Mouse (Mus musculus) megakaryocyte-erythroid progenitor cell, adult 5-6 weeks (primary cell): ENCODE data around the gene Ccdc148. TPM values are rescaled to one million over a fixed set of nuclear protein-coding genes. Genes with fewer than 3 reads are reported as not detected.
A peak's percentile ranks its signal among the peaks of the same experiment; 100 is the strongest.

Experiments used
- ATAC-seq: replicated peaks from 2 replicates; pipeline ENCODE4 v1.8.0; 2016; ENCODE audit warnings: mild to moderate bottlenecking, inconsistent platforms; ENCODE audit not compliant: severe bottlenecking, poor library complexity, low FRiP score, low TSS enrichment
- total RNA-seq, 2 experiments: library from RNA; stranded (forward) in 1 of 2; stranded (reverse) in 1 of 2; fragments of 200-1000, 215-1000 nt in 1 of 2; fragments of >200 nt in 1 of 2; fragmentation: Nextera tagmentation in 1 of 2; gene quantifications; 2 replicates each; pipeline ENCODE4 v1.2.3; 2014 to 2017

Gene Ccdc148
- total RNA-seq (2014; fragmentation: Nextera tagmentation) (0.28 and 0.42 TPM in 2 replicates), total RNA-seq (2017) (not detected in 2 replicates)

- peak; percentile 99 for ATAC-seq
Measured at GRCm38 (mm10) chr2:59160605-59160963, at the start of gene Ccdc148, which contains the start of gene Pkp4. Gene Ccdc148 (minus strand): TSS chr2:59160683. Gene Pkp4 (plus strand): TSS chr2:59160850.

GRCm38 (mm10) chr2:59208276-59208675, 47.8 kb upstream of the Ccdc148 start:
- ATAC-seq, result no peak

GRCm38 (mm10) chr2:59207725-59208124, 47.2 kb upstream of the Ccdc148 start:
- ATAC-seq, result no peak

- ATAC-seq, result no peak
Measured at GRCm38 (mm10) chr2:59207240-59207639, 46.8 kb upstream of the Ccdc148 start.

GRCm38 (mm10) chr2:59206190-59206589, 45.7 kb upstream of the Ccdc148 start:
- ATAC-seq, result no peak

DNA sequence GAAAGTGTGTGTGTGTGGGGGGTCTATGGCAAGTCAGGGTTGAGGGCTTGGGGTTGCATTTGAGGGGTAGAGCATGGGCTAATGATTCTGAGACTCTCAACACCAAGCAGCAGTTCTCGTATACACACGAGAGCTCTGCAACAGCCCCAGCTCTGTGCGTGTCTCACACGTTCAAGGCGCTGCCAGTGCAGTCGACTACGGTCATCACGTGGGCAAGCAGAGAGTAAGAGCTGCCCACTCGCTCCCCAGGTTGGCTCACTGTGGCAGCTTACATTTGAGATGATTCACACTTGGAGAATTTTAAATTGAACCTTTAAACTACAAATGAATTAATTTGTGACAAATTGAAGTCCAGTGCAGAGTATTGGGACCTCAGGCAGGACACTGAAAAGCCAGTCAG, 44.6 kb upstream of the Ccdc148 start:
- ATAC-seq, result no peak

DNA sequence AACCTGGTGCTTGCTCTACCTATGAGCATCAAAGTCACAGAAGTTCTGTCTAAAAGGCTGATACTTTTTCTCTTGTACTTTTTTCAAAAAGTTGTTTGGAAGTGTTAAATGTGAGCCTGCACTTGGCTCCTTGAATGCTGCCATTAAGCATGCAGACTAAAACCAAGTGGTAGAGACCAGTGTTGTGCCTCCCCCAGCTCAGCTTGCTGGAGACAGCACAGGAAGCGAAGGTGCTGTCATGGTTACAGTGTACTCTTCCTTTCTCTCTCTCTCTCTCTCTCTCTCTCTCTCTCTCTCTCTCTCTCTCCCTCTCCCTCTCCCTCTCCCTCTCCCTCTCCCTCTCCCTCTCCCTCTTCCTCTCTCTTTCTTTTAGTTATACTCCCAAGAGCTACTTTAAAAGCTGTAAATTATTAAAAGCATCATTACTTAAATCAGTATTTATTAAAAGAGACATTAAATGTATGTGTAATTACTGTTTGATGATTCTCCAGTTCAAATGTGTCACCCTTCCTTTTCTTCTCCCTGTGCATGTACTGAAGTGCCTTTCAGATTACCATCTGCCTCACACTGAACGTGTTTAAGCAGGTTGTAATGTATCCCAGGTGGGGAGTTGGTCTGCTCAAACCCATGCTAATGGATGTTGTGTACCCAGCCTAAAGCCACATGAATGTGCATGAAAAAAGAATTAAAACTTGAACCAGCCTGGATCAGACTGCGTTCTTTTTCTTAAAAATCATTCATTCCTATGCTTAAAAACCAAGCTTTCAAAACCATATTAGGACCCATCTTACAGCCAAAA, 43.3 kb upstream of the Ccdc148 start:
- ATAC-seq, result no peak

- no peak for ATAC-seq
Measured at GRCm38 (mm10) chr2:59202930-59203329, 42.4 kb upstream of the Ccdc148 start.

DNA sequence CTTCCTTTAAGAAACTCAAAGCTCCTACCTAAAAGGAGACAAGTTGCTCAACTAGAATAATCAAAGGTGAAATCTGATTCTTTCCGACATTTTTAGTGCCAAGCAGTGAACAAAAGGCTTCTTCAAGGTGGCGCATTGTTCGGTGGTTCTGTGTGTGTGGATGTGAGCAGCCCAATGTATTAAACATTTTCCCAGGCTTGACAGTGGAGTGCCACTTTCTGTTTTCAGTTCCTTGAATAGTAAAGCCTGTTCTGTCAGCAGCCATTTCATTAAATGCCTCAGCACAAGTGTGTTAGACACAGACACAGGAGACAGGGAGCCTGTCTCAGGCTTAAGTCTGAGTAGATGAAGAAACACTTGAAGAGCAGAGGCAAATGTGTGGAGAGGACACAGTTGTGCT, 40.0 kb upstream of the Ccdc148 start:
- ATAC-seq, result no peak

- no peak for ATAC-seq
Measured at GRCm38 (mm10) chr2:59199476-59199976, 39.0 kb upstream of the Ccdc148 start.

DNA sequence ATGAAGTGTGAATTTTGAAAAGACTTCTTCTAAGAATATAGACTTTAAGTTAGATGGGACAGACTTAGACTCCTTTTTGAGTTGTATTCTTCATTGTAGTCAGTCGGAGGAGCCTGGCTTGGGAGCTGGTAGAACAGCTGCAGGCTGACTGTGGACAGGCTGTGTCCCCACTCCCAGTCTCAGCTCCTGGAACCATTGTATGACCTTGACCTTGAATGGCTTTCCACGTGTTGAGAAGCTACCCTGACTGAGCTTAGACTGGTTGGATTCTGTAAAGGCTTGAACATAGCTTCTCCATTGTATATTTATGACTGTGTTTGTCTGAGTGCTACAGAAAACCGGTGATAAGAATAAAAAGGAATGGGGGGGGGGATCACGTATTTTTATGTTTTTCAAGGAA, 36.7 kb upstream of the Ccdc148 start:
- ATAC-seq, result no peak

- no peak for ATAC-seq
Measured at GRCm38 (mm10) chr2:59193117-59193516, 32.6 kb upstream of the Ccdc148 start.

GRCm38 (mm10) chr2:59191466-59191865, 31.0 kb upstream of the Ccdc148 start:
- ATAC-seq, result no peak

DNA sequence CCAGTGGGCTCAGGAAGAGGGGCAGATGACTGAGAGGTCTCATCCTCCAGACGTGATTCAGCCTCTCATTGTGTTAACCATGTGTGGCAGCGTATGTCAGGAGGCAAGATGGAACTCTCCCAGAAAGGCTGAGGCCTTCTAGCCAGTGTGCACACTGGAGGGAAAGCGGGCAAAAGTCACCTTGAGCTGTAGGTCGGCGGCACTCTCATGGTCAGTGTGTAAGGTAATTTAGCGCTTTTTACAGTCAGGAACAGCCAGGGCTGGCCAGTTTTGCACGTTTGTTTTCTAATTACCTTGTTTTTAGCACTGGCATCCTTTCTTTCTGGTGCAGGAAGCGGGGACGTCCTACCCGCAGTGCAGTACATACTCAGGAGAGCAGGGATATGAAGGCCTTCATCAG, 29.7 kb upstream of the Ccdc148 start:
- no peak for ATAC-seq

- no peak for ATAC-seq
Measured at GRCm38 (mm10) chr2:59189661-59190185, 29.2 kb upstream of the Ccdc148 start.

- ATAC-seq, result no peak
Measured at GRCm38 (mm10) chr2:59188306-59188705, 27.8 kb upstream of the Ccdc148 start.

DNA sequence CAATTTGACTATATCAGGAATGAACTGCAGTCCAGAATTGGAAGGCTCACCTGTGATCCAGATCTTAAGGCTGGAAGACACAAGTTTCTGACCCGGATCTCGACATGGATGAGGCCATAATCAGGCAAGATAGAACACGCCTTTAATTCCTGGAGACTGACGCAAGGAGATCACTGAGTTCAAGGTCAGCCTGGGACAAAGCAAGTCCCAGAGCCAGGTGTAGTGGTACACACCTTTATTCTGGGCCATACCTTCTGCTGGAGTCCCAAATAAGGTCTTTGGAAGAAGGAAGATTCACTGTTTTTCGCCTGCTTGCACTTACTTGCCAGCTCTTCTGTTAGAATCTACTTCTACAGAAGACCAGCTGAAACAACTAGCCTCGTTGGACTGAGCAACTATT, 26.5 kb upstream of the Ccdc148 start:
- ATAC-seq, result no peak

GRCm38 (mm10) chr2:59186122-59186521, 25.6 kb upstream of the Ccdc148 start:
- ATAC-seq, result no peak

GRCm38 (mm10) chr2:59184107-59185064, 23.9 kb upstream of the Ccdc148 start:
- ATAC-seq, result no peak

- no peak for ATAC-seq
Measured at GRCm38 (mm10) chr2:59183541-59183940, 23.1 kb upstream of the Ccdc148 start.
